Mouse (Mus musculus) lung, embryonic 14.5 days (tissue): ENCODE results near the gene Ryr1. TPM values are rescaled to one million over a fixed set of nuclear protein-coding genes. Genes with fewer than 3 reads are reported as not detected.
A peak's percentile ranks its signal among the peaks of the same experiment; 100 is the strongest.

Experiments used
- ATAC-seq: fragments of 200-750 bp; cut with Nextera tagmentation; 2 replicates; pipeline ENCODE4 v1.8.0; 2017; ENCODE audit warnings: mild to moderate bottlenecking, moderate TSS enrichment, moderate library complexity; ENCODE audit not compliant: insufficient read depth
- DNase-seq: peaks from one replicate; pipeline ENCODE4 v3.0.0-alpha.2; 2015
- H3K27ac ChIP-seq: fragments of 300-500 bp; sonication (generic); 2 replicates; pipeline ENCODE4 v1.5.1; 2014; ENCODE audit warnings: low read depth, mild to moderate bottlenecking, moderate library complexity
- H3K27me3 ChIP-seq: fragments of 300-500 bp; sonication (generic); 2 replicates; pipeline ENCODE4 v1.6.1; 2014; ENCODE audit warnings: low read length, control low read depth; ENCODE audit not compliant: insufficient read depth
- H3K36me3 ChIP-seq: fragments of 300-500 bp; sonication (generic); 2 replicates; pipeline ENCODE4 v1.6.1; 2014; ENCODE audit warnings: control low read depth; ENCODE audit not compliant: insufficient read depth
- H3K4me1 ChIP-seq: fragments of 300-500 bp; sonication (generic); 2 replicates; pipeline ENCODE4 v1.6.1; 2014; ENCODE audit warnings: antibody characterized with exemption, control low read depth; ENCODE audit not compliant: insufficient read depth
- H3K4me2 ChIP-seq: fragments of 300-500 bp; sonication (generic); 2 replicates; pipeline ENCODE4 v1.6.1; 2014; ENCODE audit warnings: mild to moderate bottlenecking
- H3K4me3 ChIP-seq: fragments of 300-500 bp; sonication (generic); 2 replicates; pipeline ENCODE4 v1.5.1; 2014; ENCODE audit warnings: low read depth, low read length
- H3K9ac ChIP-seq: fragments of 300-500 bp; sonication (generic); 2 replicates; pipeline ENCODE4 v1.6.1; 2014
- H3K9me3 ChIP-seq: fragments of 300-500 bp; sonication (generic); 2 replicates; pipeline ENCODE4 v1.6.1; 2016; ENCODE audit warnings: low read depth, low read length, control low read depth
- CTCF ChIP-seq: IDR thresholded peaks from 2 replicates; pipeline ENCODE4 v1.5.1; 2016; ENCODE audit warnings: antibody characterized with exemption, low read depth
- WGBS: fragments of 180-500 bp; shearing (Covaris S2); extraction: QIAGEN DNeasy Blood & Tissue Kit; methylation state at CpG from one replicate; pipeline ENCODE4 v1.1.7; 2014; 5-methylcytosine and 5-hydroxymethylcytosine counted together
- polyA plus RNA-seq: library from polyadenylated mRNA; unstranded; fragments of >200 nt; fragmentation: Nextera tagmentation; extraction: Ambion mirVana; gene quantifications from 2 replicates; pipeline ENCODE4 v1.2.1, GENCODE M21; 2014

The Ryr1 gene
- polyA plus RNA-seq, 1 experiment from 2014 or later = 0.45 TPM

- Histone ChIP-seq H3K27ac (no peak overlapping the region), H3K4me3 (no peak overlapping the region), H3K4me2 (no peak overlapping the region), H3K36me3 (peaks cover 20% of the 10 kb centered on the region), H3K4me1 (peaks cover 6% of the 10 kb centered on the region; the same call in 1 of the 2 replicates), H3K27me3 (no peaks in the 10 kb centered on the region), H3K9ac (no peak overlapping the region), H3K9me3 (no peaks in the 10 kb centered on the region)
- TF ChIP-seq CTCF = no peak
- 53% methylated on average over 4 of the region's 4 CpGs for WGBS
- ATAC-seq (no peak), DNase-seq (no peak)
Measured at GRCm38 (mm10) chr7:28966751-28967505, 158.1 kb downstream of the Ryr1 start.

GRCm38 (mm10) chr7:28966181-28966580 lies 158.8 kb downstream of the Ryr1 start:
- no peaks in the 10 kb centered on the region for H3K27me3 ChIP-seq
- H3K4me3 ChIP-seq = no peak overlapping the region
- no peak overlapping the region for H3K27ac ChIP-seq
- WGBS = 72% methylated on average over 4 of the region's 5 CpGs
- H3K9me3 ChIP-seq = no peaks in the 10 kb centered on the region
- no peak for TF ChIP-seq CTCF
- DNase-seq = no peak
- no peak overlapping the region for H3K9ac ChIP-seq
- no peaks in the 10 kb centered on the region for H3K4me1 ChIP-seq
- H3K36me3 ChIP-seq = peaks cover 13% of the 10 kb centered on the region
- ATAC-seq = no peak
- no peak overlapping the region for H3K4me2 ChIP-seq

GRCm38 (mm10) chr7:28965346-28965840 lies 159.6 kb downstream of the Ryr1 start:
- Histone ChIP-seq H3K27me3 (no peaks in the 10 kb centered on the region), H3K9me3 (no peaks in the 10 kb centered on the region), H3K4me1 (peaks cover 2% of the 10 kb centered on the region; the same call in 1 of the 2 replicates), H3K4me3 (no peak overlapping the region), H3K27ac (no peak overlapping the region), H3K9ac (no peak overlapping the region), H3K4me2 (no peak overlapping the region), H3K36me3 (0 out of 2 replicates have a peak, but pooled peaks cover 7% of the 10 kb centered on the region)
- no peak for ATAC-seq
- DNase-seq = no peak
- WGBS = 74% methylated on average over 5 of the region's 5 CpGs
- no peak for TF ChIP-seq CTCF

GRCm38 (mm10) chr7:28963399-28963923 lies 161.5 kb downstream of the Ryr1 start:
- Histone ChIP-seq H3K27me3 (no peaks in the 10 kb centered on the region), H3K9me3 (no peaks in the 10 kb centered on the region), H3K4me1 (peaks cover 15% of the 10 kb centered on the region), H3K4me2 (no peak overlapping the region), H3K27ac (0 out of 2 replicates have a peak overlapping the region, but pooled peaks have one; percentile 88), H3K4me3 (no peak overlapping the region), H3K36me3 (no peaks in the 10 kb centered on the region), H3K9ac (no peak overlapping the region)
- no peak for TF ChIP-seq CTCF
- no peak for DNase-seq
- no peak for ATAC-seq
- 71% methylated on average over 3 of the region's 3 CpGs for WGBS

- Histone ChIP-seq H3K4me2 (peak within 1 kb of the TSS; percentile 92), H3K27ac (peak within 1 kb of the TSS; percentile 88), H3K27me3 (no peaks in the 10 kb centered on the region), H3K9ac (peak within 1 kb of the TSS; percentile 95), H3K4me1 (peaks cover 28% of the 10 kb centered on the region), H3K36me3 (no peaks in the 10 kb centered on the region), H3K4me3 (peak within 1 kb of the TSS; percentile 99), H3K9me3 (no peaks in the 10 kb centered on the region)
- no peak for TF ChIP-seq CTCF
- DNase-seq (peak; percentile 99), ATAC-seq (peak; percentile 86)
- under 1% methylated on average over 76 of the region's 76 CpGs for WGBS
Measured at GRCm38 (mm10) chr7:28961927-28962670, 162.9 kb downstream of the Ryr1 start, which contains the start of gene Actn4. Actn4 (minus strand) TSS chr7:28962340.

- Histone ChIP-seq H3K36me3 (no peaks in the 10 kb centered on the region), H3K4me1 (peaks cover 33% of the 10 kb centered on the region), H3K27me3 (no peaks in the 10 kb centered on the region), H3K9ac (peak overlapping the region; percentile 95), H3K9me3 (no peaks in the 10 kb centered on the region), H3K27ac (peak overlapping the region; percentile 88), H3K4me3 (peak overlapping the region; percentile 99), H3K4me2 (peak overlapping the region; percentile 92)
- WGBS = 1% methylated on average over 7 of the region's 7 CpGs
- no peak for DNase-seq
- TF ChIP-seq CTCF = no peak
- no peak for ATAC-seq
Measured at GRCm38 (mm10) chr7:28961584-28961926, 163.4 kb downstream of the Ryr1 start.
